Mouse (Mus musculus): ENCODE data around the gene Cldn12.

Gene Cldn12

GRCm38 (mm10) chr5:5514196-5515076 is at the start of gene Cldn12:
Gene Cldn12 (minus strand): TSS chr5:5514958.
- DNase-seq = peak; percentile 98

GRCm38 (mm10) chr5:5562435-5562834 is 47.7 kb upstream of the Cldn12 start:
- DNase-seq = no peak

DNA sequence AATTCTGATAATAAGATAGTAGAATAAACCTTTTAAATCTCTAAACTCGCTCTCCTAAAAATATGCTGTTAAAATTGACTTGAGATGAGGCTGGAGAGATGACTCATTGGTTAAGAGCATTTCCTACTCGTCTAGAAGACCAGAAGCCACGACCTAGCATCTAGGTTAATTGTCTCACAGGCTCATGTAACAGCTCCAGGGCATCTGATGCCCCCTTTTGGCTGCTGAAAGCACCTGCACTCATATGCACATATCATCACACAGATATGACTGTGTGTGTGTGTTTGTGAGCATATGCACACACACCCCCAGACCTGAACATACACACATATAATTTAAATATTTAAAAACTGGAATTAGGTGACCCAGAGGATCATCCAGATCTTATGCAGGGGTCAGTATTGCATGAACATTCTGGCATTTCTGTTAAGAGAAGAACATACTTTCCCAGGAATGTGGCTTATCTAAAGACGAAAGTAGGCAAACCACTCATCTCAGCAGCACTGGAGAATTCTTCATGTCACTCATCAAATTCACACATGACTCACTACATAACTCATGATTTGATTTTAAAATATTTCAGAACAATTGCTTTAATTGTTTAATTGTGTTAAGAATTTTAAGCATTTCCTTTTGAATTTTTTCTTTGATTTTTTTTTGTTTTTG is 46.4 kb upstream of the Cldn12 start:
- no peak for DNase-seq

- no peak for DNase-seq
Measured at GRCm38 (mm10) chr5:5559798-5560197, 45.0 kb upstream of the Cldn12 start.

DNA sequence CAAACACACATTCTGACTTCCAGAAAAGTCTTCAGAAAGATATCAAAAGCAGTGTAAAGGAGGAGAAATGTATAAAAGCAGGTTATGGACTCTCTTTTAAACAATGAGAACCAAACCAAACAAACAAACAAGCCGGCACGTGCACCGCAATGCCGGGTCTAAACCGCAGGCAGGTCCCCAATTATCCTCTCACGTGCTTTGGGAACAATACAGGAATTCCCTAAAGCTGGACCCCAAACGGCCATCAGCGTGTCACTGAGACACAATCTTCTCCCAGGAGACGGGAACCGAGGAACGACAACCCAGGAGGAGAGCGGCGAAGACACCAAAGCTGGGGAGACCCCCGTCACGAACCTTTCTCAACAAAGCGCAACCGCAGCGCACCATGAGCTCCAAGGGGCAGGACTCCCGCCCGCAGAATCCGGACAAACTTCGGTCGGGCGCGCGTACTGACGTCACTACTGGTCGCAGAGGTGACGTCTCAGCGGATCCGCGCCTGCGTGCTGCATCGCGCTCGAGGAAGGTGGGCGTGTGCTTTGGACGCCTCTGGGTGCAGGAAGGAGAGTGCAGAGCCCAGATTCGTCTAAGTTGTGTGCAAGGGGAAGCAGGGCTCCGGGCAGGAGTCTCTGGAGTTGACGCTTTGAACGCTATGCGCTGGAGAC is 44.5 kb upstream of the Cldn12 start, which contains the start of gene Gtpbp10:
Gene Gtpbp10 (minus strand): TSS at position 460 of the 662 bp plus-strand sequence.
- peak; percentile 87 for DNase-seq

- DNase-seq = no peak
Measured at GRCm38 (mm10) chr5:5551110-5551509, 36.4 kb upstream of the Cldn12 start.

DNA sequence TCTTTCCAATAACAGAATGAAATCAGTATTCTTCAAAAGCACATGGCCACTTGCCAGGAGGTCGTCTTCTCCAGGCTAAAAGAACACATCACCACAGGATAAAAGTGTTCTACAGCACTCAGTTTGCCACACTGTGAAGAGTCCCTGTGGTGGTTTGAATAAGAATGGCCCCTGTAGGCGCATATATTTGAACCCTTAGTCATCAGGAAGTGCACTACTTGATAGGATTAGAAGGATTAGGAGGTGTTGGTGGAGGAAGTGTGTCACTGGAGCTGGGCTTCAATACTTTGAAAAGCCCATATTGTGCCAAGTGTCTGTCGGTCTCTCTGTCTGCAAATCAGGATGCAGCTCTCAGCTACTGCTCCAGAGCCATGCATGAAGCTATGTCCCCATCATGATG is 25.6 kb upstream of the Cldn12 start:
- DNase-seq = no peak

- DNase-seq = no peak
Measured at GRCm38 (mm10) chr5:5539771-5540170, 25.0 kb upstream of the Cldn12 start.

DNA sequence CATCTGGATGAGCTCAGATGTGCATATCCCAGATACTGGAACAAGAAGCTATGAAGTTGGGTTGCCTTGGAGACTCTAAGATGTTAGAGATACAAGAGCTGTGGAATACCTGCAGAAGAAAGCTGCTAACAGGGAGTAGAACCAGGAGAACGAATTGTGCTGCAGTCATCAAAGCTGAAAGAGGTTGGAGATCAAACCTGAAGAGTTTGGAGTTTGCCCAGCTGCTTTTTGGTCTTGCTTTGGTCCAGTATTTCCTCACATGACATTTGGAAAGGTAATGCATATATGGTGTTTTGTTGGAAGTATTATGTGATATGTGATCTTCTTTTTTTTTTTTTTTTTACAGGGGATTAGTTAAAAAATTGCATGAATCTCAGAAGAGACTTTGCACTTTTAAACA is 21.4 kb upstream of the Cldn12 start:
- DNase-seq = no peak

GRCm38 (mm10) chr5:5533656-5534420 is 19.1 kb upstream of the Cldn12 start:
- DNase-seq = peak; percentile 74

GRCm38 (mm10) chr5:5515411-5515810 is 653 bp upstream of the Cldn12 start:
- no peak for DNase-seq

GRCm38 (mm10) chr5:5511401-5511800 is 3.4 kb downstream of the Cldn12 start:
- no peak for DNase-seq

- no peak for DNase-seq
Measured at GRCm38 (mm10) chr5:5510989-5511388, 3.8 kb downstream of the Cldn12 start.

DNA sequence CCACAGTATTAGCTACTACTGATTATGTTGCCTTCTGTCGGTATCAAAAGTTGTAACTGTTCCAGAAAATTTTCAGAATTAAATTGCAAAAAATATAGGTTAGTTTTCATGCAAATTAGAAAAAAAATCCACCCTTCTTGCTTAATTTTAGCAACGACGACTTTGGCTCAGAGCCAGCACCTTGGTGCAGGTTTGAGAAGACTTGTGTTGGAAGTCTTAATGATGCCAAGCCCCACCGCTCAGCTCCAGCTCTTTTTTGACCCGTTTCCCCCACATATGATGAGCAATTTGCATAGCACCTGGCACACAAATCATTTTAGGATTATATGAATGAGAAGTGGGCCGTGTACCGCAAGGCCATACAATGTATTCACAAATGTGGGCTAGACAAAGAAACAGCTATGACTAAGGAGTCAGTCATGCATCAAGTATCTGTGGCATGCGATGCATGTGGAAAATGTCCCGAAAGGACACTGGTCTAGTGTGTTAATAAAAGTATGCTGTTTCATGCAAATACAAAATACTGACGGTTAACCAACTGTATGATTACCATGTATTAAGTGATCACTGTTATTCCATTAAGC is 4.4 kb downstream of the Cldn12 start:
- peak; percentile 15 for DNase-seq

DNA sequence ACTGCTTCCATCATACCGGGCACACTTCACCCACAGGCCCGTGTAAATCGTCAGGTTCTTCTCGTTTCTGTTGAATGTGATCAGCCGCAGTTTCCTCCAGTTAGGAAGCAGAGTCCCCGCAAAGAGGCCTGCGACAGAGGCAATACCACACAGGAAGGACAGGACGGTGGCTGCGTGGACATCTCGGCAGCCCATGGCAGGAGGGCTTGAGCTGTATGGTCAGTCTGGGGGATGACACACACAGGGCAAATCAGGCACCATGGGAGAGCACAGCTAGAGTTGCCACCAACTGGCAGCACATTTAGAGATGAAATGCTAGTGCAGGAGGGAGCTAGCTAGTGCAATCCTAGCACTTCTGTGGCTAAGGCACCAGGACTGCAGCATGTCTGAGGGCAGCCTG is 6.5 kb downstream of the Cldn12 start:
- DNase-seq = no peak

GRCm38 (mm10) chr5:5507701-5508225 is 7.0 kb downstream of the Cldn12 start:
- peak; percentile 60 for DNase-seq

DNA sequence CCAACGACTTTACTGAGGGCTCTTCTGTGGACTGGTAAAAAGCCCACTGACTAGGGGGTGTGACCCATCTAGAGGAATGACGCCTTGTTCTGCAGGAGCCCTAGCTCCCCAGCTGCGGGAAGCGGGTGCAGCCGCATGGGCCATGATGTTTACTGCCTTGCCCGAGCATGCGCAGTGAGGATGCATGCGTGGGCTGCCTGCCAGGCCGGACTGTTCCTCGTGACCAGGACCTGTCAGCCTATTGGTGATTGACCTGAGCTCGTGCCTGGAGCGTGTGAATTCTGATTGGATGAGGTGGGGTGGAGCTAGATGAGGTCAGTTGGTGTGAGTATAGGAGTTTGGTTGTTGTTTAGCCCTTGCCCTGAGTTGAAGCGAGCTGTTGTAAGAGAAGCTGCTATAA is 10.3 kb downstream of the Cldn12 start:
- DNase-seq = no peak

DNA sequence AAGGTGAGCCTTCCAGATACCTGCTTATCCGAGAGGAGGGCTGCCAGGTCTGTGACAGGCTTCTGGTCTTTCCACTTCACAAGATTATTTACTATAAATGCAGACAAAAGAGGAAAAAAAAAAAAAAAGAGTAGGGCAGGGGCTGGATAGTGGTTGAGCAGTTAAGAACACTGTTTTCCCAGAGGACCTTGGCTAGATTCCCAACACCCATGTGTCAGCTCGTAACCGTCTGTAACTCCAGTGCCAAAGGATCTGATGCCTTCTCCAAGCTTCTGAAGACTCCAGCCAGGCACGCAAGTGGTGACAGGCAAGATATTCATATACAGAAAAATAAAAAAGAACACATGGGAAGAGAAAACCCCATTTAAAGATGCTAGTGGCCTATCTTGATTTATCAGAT is 11.4 kb downstream of the Cldn12 start:
- DNase-seq = no peak

- no peak for DNase-seq
Measured at GRCm38 (mm10) chr5:5501583-5501982, 13.2 kb downstream of the Cldn12 start.

GRCm38 (mm10) chr5:5496393-5496792 is 18.4 kb downstream of the Cldn12 start:
- DNase-seq = no peak

DNA sequence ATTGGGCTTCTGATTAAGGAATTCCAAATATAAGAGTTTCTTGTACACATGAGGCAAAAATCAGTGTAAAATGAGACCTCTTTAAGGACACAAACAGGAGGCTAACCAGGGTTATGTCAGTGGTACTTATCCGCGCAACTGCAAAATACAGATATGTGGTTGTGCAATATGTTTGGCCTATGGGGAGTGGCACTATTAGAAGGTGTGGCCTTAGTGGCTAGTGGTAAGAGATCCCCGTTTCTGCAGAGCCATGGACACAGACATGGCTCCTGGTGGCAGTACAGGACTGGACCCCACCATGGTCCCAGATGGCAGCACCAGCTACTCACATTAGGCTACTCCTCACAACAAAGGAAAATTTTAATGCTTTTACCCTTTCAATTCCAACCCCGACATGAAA is 19.7 kb downstream of the Cldn12 start:
- DNase-seq = no peak
